Mouse (Mus musculus): Measurements from ENCODE around the gene Mrpl40.
"Not testable (repeated sequence)": the region's sequence is repeated elsewhere in the genome, so short reads cannot be mapped to it uniquely, and the experiment has no call there.

Gene Mrpl40

GRCm38 (mm10) chr16:18876442-18877308 is at the start of gene Mrpl40, which contains the start of gene Hira:
Mrpl40 (minus strand) TSS chr16:18876862.
Hira (plus strand) TSS chr16:18877037.
- DNase-seq: peak; percentile 96 to 97

- DNase-seq: no peak
Measured at GRCm38 (mm10) chr16:18921771-18922170, 45.1 kb upstream of the Mrpl40 start.

GRCm38 (mm10) chr16:18916064-18916463 is 39.4 kb upstream of the Mrpl40 start:
- DNase-seq: no peak

- no peak for DNase-seq
Measured at GRCm38 (mm10) chr16:18905648-18906047, 29.0 kb upstream of the Mrpl40 start.

- DNase-seq: no peak
Measured at GRCm38 (mm10) chr16:18896429-18896828, 19.8 kb upstream of the Mrpl40 start.

GRCm38 (mm10) chr16:18895249-18895648 is 18.6 kb upstream of the Mrpl40 start:
- DNase-seq: no peak

GRCm38 (mm10) chr16:18893840-18894372 is 17.2 kb upstream of the Mrpl40 start:
- no peak for DNase-seq

GRCm38 (mm10) chr16:18884044-18884443 is 7.4 kb upstream of the Mrpl40 start:
- no peak for DNase-seq

GRCm38 (mm10) chr16:18878091-18878720 is 1.5 kb upstream of the Mrpl40 start:
- no peak for DNase-seq

- DNase-seq: peak; percentile 61 to 74
Measured at GRCm38 (mm10) chr16:18877386-18878090, 876 bp upstream of the Mrpl40 start.

- DNase-seq: no peak
Measured at GRCm38 (mm10) chr16:18876091-18876441, 596 bp downstream of the Mrpl40 start.

- DNase-seq: not testable (repeated sequence)
Measured at GRCm38 (mm10) chr16:18870495-18870894, 6.2 kb downstream of the Mrpl40 start.

- peak; percentile 42 to 54 for DNase-seq
Measured at GRCm38 (mm10) chr16:18860186-18860585, 16.5 kb downstream of the Mrpl40 start.

- peak; percentile 40 to 77 for DNase-seq
Measured at GRCm38 (mm10) chr16:18858551-18858950, 18.1 kb downstream of the Mrpl40 start.

- not testable (repeated sequence) for DNase-seq
Measured at GRCm38 (mm10) chr16:18849521-18850190, 27.0 kb downstream of the Mrpl40 start.

- no peak for DNase-seq
Measured at GRCm38 (mm10) chr16:18846301-18846820, 30.3 kb downstream of the Mrpl40 start.

- no peak for DNase-seq
Measured at GRCm38 (mm10) chr16:18838346-18838745, 38.3 kb downstream of the Mrpl40 start.

- peak; percentile 98 for DNase-seq
Measured at GRCm38 (mm10) chr16:18836468-18837208, 40.0 kb downstream of the Mrpl40 start, which contains the start of the genes 2510002D24Rik and Gm28539. 2510002D24Rik (plus strand) TSS chr16:18836578. Gm28539 (plus strand) TSS chr16:18836584.

GRCm38 (mm10) chr16:18836073-18836467 is 40.6 kb downstream of the Mrpl40 start:
- DNase-seq: no peak

- DNase-seq: no peak
Measured at GRCm38 (mm10) chr16:18833486-18833885, 43.2 kb downstream of the Mrpl40 start.

- peak in 1 of 2 experiments; percentile 31 for DNase-seq
Measured at GRCm38 (mm10) chr16:18829102-18829501, 47.6 kb downstream of the Mrpl40 start.

All from kidney, postnatal 36 days (tissue).